Mouse (Mus musculus): ENCODE data around the gene Arrdc3.

The Arrdc3 gene

DNA sequence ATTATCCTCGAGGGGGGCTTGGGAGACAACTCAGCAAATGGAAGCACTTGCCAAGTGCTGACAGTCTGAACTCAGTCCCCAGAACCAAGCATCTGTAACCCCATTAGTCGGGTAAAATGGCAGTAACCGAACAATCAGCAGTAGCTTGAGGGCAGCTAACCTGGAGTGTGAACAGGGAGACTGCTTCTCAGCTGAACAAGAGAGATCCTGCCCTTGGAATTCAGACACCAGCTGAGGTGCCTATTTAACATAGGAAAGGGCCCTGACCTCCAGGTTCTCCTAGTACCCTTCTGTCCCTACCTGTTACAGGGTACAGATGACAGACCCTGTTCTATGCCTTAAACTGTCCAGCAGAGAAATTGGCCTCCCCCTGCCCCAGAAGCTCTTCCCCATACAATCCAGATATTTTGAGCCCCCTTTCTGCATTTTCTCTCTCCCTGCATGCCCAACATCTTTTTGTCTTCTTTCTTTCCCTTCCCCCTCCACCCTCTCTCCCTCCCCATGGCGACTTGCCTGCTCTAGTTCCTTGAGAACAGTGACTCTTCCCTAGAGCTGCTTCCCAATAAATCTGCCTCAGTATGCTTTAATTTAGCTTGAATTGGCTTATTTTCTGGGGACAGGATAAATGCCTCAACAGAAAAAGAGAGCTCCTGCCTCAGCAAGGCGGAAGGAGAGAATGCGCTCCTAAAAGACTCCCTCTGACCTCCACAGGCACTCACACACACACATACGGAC lies 38.6 kb downstream of the Arrdc3 start:
- DNase-seq (ENCODE audit: low spot score in 2 of 2), result no peak

DNA sequence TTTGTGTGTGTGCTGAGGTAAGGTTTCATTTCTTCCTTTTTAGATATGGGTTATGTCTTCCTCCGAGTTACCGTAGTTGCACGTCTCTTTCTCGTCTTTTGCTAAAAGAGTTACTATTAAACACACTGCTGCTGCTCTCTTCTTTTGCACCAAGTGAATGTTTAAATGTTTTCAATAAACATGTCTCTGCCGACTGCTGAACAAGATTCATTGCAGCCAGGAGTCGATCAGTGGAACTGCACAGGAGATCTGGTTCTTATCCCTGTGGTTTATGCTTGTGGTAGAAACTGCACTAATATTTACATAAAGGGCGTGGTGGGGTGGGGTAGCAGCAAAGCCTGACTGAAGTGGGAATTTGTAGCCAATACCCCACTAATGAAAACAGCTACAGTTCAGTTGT lies 45.0 kb downstream of the Arrdc3 start:
- DNase-seq (ENCODE audit: low spot score in 2 of 2), result no peak

DNA sequence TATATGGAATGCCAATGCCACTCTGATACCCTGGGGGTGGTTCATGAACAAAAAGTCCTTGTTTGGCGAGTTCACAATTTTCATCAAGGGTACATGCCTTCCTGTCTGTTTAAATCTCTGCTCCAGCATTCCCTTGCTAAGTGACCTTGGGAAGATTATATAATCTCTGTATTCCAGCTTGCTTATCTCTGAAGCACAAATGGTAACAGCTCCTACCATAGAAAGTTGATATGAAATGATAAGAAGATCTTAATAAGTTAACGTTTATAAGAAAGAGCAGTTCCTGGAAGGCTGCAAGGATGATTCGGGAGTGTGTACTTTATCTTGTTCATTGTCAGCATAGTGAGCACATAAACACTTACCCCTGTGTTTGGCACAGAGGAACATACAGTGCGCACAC lies 46.8 kb downstream of the Arrdc3 start:
- no peak for DNase-seq (ENCODE audit: low spot score in 2 of 2)

DNA sequence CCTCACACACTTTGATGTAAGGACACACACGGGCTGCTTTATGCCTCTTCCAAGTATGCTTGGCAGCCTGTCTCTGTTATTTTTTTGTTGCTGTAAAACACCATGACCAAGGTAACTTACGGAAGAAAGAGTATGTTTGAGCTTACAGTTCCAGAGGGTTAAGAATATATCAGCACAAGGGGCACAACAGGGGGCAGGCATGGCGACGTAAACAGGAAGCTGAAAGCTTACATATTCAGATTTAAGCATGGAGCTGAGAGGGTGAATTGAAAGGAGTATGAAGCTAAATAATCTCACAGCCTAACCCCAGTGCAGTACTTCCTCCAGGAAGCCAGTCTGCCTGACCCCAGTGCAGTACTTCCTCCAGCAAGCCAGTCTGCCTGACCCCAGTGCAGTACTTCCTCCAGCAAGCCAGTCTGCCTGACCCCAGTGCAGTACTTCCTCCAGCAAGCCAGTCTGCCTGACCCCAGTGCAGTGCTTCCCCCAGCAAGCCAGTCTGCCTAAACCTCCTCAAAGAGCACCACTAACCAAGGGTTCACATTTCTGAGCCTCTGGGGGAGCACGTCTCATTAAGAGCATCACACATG lies 49.7 kb downstream of the Arrdc3 start:
- peak in 1 of 2 experiments; percentile 11 for DNase-seq (ENCODE audit: low spot score in 2 of 2)

DNA sequence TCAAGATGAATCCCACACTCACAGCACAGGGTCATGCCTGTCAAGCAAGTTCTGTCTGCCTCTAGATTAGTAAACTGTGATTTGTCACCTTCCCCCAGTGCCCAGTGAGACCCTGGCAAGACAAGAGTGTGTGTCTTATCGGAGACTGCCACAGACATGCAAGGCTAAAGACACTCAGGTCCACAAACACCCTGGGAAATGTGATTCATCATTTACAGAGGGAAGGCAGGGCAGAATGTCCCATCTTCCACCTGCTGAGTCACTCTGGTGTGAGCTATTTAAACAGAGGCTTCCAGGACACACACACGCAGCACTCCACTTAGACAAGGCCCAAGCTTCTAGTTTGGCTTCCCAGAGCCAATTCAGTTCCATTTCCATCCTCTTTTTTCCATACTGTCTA lies 53.2 kb downstream of the Arrdc3 start:
- peak; percentile 27 to 43 for DNase-seq (ENCODE audit: low spot score in 2 of 2)

GRCm38 (mm10) chr13:80939228-80939627 lies 56.0 kb downstream of the Arrdc3 start:
- DNase-seq (ENCODE audit: low spot score in 2 of 2), result peak; percentile 44 to 46

DNA sequence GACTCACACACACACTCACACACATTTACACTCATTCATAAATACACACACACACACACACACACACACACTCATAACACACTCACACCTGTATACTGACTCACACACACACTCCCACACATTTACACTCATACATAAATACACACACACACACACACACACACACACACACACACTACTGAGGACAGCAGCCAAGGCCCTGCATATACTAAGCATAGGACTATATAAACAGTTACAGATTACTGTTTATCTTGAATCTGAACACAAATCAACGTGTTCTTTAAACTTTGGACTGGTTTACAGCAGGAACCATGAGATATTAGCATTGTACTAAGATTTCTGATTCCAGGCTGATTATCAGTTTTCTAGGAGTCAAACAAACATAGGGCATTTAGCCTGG lies 56.7 kb downstream of the Arrdc3 start:
- DNase-seq (ENCODE audit: low spot score in 2 of 2), result no peak

- peak; percentile 76 to 77 for DNase-seq (ENCODE audit: low spot score in 2 of 2)
Measured at GRCm38 (mm10) chr13:80940421-80940820, 57.2 kb downstream of the Arrdc3 start.

GRCm38 (mm10) chr13:80940860-80941630 lies 57.9 kb downstream of the Arrdc3 start:
- peak; percentile 81 for DNase-seq (ENCODE audit: low spot score in 2 of 2)

DNA sequence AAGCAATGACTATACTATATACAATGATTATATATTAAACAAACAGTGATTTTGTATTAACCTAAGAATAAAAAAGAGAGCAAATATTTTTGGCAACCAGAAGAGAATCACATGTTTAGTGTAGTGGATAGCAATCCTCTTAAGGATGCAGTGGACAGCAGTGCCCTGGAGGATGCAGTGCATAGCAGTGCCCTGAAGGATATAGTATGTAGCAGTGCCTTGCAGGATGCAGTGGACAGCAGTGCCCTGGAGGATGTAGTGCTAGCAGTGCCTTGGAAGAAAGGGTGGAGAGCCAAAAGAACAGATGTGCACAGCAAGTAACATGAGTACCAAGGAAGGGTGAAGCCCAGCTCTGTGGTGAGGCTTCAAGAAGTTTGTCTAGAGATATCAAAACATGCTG lies 61.3 kb downstream of the Arrdc3 start:
- no peak for DNase-seq (ENCODE audit: low spot score in 2 of 2)
